Mouse (Mus musculus) lung, postnatal 36 days (tissue): ENCODE data around the gene Nacad.
A peak's percentile ranks its signal among the peaks of the same experiment; 100 is the strongest.

ENCODE experiments used
- DNase-seq: peaks from one replicate; pipeline ENCODE4 v3.0.0; 2022; ENCODE audit warnings: mixed read lengths

The Nacad gene

GRCm38 (mm10) chr11:6603224-6603623 is 2.6 kb downstream of the Nacad start:
- DNase-seq: no peak

DNA sequence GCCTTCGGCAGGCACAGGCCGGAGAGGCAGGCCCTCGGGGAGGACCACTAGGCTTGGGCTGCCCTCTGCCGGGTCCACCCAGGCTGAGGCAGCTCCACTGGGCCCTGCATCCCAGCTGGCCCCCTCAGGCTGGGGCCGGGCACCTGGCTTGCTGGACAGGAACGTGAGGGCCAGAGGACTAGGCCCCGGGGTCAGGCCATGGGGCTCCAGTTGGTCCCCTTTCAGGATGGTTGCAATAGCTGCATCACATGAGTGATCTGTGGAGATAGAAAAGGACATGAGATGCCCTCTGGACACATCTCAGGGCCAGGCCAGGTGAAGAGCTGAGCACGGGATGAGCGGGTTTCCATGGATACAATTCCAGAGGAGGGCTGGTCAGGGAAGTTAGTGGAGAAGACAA is 3.2 kb downstream of the Nacad start:
- DNase-seq: no peak

- DNase-seq: no peak
Observed at GRCm38 (mm10) chr11:6601649-6602480, 4.0 kb downstream of the Nacad start.

DNA sequence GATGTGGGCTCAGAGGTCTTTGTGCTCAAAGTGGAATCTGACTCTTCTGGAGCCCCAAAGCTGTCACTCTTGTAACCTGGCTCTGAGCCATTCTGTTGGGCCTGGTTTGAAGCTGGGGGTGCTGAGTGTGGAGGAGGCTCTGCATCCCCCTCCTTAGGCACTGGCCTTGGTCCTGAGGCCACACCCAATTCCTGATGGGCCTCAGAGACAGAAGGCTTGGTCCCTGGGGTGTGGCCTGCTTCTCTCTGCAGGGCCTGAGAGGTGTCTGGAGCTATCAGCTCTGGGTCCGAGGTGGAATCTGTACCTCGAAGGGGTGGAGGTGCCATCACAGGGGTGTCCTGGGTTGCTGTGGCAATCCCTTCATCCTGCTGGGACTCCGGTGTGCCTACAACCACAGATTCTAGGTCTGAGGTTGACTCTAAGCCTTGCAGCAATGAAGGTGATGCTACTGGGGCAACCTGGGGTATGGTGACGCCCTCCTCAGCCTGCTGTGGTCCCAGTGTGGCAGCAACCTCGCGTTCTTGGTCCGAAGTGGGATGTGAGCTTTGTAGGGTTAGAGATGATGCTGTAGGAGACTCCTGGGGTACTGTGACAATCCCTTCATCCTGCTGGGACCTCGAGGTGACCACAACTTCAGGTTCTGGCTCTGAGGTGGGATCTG is 5.4 kb downstream of the Nacad start:
- no peak for DNase-seq

- no peak for DNase-seq
Observed at GRCm38 (mm10) chr11:6599831-6600230, 6.0 kb downstream of the Nacad start.

DNA sequence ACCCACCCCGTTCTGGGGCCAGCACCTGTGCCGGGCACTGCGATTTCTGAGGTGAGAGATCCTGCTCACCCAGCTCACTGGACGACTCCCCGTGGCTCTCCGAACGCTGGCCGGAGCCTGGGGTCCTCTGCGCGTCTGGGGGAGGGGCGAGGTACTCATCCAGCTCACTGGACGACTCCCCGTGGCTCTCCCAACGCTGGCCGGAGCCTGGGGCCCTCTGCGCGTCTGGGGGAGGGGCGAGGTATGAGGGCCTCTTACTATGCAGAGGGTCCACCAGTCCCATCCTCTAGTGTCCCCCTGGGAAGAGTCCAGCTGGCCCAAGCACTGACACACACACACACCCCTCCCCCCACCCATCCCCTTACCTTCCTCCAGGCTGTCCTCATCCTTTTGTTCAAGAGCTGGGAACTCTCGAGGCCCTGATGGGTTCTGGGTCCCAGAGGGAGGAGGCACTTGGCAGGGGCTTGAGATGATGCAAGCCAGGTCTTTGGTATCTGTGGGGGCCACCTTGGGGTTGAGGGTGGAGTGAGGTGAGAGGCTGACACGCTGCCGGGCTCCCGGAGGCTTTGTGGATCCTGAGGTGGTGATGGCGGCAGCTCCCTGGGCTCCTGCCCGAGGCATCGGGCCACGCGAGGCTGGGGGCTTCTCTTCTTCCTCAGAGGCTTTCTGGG is 6.7 kb downstream of the Nacad start:
- no peak for DNase-seq

DNA sequence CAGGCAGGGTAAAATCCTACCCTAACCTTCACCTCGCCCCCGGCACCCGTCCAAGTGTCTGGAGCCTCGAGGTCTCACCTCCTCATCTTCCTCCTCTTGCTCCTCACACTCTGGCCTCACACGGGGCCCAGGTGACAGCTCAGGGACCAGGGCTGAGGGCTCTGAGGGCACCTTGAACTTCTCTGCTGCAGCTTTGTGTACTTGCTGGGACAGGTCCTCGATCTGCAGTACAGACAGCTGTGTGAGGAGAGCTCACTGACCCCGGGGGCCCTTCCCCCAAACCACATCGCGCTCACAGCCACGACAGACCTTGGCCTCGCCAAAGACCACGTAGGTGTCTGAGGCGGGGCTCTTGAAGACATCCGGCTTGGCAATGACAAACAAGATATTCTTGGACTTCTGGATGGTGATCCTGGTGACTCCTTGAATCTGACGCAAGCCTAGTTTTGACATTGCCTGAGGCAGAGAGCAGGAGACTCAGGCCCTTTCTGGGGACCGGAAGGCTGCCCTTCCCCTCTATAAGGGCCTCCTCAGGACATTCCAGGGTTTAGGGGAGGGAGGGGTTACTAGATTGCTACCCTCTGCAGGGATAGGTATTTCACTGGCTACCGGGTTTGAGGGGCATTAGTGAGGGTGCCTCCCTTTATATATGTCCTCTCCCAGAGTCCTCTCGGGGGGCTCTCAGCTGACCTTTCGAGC is 7.5 kb downstream of the Nacad start:
- DNase-seq: peak; percentile 15

DNA sequence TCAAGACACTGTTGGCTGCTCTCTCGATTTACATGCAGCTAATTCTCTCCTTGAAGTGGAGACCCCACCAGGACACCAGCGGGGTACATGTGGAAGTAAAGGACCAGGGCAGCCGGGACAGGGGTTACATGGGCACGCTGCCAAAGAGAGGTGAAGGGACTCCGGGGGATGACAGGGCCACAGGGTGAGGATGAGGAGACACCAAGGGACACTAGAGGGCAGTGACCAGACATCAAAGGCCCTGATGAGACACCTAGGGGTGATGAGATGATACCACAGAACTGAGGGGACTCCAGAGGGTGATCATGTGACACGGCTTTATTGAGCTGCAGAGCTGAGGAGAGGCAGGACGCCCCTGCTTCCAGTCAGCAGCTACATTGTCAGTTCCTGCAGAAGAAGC is 8.3 kb downstream of the Nacad start:
- DNase-seq: no peak

- DNase-seq: no peak
Observed at GRCm38 (mm10) chr11:6596616-6597015, 9.2 kb downstream of the Nacad start.

DNA sequence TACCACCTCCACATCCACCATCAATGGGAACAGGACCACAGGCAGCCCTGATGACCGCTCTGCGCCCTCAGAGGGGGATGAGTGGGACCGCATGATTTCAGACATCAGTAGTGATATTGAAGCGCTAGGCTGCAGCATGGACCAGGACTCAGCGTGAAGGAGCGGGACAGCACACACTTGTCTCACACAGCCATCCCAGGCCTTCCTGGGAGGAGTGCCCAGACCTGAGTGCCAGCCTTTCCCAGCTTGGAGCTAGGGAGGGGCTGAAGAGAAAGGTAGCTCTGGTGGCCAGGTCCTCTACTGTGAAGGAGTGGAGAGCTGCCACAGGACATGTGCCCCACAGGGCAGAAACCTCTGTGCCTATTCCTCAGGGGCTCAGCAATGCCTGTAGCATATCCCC is 9.6 kb downstream of the Nacad start:
- DNase-seq: no peak

DNA sequence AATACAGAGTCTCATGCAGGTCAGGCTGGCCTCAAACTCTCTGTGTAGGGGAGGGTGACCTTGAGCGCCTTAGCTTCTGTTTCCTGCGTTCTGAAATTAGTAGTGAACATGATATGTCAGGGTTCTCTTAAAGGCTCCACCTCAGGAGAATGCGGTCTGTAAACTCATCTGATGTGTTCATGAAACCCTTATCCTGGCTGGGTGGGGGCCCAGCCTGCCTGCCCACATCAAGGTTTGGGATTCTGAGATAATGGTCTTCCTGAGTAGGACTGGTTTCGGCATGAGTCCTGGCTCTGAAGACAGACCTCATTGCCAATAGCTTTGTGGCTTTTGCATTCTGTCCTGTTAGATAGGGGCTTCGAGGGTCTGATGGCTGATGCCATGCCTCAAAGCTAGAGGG is 10.5 kb downstream of the Nacad start:
- no peak for DNase-seq

- no peak for DNase-seq
Observed at GRCm38 (mm10) chr11:6594845-6595244, 11.0 kb downstream of the Nacad start.

GRCm38 (mm10) chr11:6593406-6593805 is 12.4 kb downstream of the Nacad start:
- no peak for DNase-seq

DNA sequence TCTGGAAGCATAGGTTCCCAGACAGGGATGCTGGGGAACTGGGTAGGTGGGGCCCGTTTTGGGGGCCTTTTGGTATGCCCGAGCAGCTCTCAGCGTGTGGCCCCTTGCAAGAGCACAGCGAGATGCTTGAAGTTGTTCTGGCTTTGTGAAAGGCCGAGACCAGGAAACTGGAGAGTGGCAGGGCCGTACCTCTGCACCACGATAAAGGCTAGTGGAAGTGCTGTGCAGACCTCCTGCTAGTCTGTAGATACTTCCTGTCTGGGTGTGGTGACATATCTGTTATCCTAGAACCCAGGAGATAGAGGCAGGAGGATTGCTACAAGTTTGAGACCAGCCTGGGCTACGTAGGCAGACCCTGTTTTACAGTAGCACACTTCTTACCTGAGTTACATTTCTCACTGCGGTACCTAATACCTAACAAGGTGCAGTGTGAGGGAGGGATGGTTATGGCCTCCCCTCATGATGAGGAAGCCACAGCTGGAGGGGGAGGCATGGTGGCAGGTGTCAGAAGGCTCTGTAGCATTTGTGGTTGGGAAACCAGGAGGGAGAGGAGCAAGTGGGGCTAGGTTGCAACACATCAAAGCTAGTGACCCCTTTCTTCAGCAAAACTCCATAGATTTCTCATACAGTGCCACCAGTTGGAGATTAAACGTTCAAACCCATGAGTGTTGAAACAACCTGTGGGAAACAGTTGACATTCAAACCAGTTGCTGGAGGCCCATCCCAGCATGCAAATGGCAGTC is 14.7 kb downstream of the Nacad start:
- no peak for DNase-seq

GRCm38 (mm10) chr11:6589838-6590237 is 16.0 kb downstream of the Nacad start:
- no peak for DNase-seq

DNA sequence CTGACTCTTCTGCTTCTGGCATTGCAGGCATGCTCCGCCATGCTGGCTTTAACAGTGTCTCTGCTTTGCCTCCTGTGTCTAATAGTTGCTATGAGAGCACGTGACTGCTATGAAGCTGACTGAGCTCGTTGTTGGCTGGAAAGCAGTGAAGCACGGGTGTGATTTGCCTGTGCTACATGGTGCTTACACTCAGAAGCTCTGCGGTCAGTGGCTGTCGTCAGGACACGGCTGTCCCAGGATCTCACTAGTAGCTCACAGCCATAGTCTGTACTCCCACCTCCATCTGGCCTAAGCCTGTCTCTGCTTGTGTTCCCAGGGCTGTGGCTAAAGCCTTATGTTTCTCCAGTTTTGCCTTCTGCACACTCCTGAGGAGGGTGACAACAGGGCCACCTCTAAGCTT is 17.6 kb downstream of the Nacad start:
- DNase-seq: no peak

DNA sequence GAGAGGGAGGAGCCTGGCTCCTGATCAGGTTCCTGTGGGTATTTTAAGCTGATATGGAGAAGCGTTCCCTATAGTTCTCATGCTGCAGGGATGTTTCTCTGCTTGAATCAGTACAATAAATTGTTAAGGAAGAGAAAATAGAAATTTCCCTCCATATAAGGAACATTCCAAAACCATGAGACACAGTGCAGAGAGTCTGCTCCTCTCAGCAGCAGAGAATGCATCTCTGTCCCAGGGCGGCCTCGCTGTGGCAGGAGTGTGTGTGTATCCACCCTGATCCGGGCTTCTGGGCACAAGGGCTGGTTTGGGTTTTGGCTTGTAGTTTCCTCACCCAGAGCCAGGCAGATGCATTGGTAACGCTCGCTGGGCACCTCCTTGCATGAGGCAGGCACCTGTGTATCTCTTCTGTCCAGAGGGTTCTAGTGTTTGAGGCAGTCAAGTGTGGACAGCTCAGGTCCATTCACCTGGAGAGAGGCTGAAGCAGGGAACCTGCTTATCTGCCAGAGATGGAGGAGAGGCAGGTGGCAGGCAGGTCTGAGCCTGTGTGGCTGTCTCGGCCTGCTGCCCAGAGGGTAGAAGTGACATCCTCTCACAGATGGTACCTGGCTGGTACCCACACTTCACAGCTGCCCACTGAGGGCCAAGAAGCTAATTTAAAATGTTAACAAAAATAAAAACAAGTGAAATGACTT is 18.5 kb downstream of the Nacad start:
- DNase-seq: no peak

DNA sequence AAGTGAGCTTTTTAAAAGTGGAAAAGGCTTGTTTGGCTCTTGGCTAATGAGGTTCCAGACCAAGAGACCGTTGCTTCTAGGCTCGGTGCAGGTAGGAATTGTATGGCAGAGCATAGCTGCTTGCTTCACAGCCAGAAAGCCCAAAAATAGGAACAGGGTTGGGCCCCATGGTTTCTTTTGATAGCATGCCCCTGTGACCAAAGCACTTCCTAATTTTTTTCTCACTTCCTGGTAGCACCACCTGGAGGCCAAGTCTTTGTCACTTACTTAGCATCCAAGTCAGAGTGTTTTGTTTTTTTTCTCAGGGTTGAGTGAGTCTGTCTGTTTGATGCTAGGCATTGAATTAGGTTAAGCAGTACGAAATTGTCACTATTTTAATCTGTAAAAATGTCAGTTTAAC is 19.2 kb downstream of the Nacad start:
- DNase-seq: peak; percentile 66

DNA sequence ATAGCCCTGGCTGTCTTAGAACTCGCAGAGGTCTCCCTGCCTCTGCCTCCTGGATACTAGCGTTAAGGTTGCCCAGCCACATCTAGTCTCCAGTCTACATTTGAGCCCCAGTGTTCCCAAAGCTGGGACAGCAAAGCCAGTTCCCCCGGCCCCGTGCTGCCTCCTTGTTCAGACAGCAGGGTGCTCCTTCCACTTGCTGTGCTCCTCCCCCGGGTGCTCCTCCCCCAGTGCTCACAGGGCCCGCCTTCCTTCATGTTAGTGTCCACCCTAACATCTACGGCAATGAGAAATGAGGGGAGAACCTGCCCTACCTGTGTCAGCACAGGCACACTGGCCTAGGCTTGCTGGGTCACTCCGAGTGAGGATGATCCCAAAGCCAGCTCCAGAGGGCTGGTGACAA is 20.1 kb downstream of the Nacad start:
- DNase-seq: no peak

GRCm38 (mm10) chr11:6581560-6581959 is 24.3 kb downstream of the Nacad start:
- DNase-seq: no peak

DNA sequence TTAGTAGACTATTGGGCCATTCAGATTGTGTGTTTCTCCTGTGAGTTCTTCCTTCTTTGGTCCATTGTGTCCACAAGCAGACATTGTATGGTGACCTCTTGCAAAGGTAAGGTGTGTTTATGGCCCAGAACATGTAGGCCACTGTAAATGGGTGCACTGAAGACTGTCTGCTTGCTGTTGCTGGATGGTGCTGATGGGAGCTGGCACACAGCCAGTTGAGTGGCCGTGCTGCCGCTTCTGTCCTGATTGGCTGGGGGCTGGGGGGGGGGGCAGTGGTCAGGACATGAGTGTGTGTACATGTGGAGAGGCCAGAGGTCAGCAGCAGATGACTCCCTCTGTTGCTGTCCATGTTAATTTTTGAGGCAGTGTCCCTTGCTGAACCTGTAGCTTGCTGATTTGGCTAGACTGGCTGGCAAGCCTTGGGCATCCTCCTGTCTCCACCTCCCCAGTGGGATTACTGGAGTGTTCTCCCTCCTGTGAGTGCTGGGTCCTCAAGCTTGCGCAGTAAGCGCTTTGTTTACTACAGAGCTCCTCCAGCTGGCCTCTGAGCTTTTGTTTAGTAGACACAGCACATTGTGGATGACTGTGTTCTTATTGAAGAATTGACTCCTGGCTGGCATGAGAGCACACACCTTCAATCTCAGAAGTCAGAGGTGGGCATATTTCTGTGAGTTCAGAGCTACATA is 25.6 kb downstream of the Nacad start:
- peak; percentile 43 for DNase-seq
